Comparison of ENCODE assay signal across 24 mouse cellular contexts in the genomic region with DNA sequence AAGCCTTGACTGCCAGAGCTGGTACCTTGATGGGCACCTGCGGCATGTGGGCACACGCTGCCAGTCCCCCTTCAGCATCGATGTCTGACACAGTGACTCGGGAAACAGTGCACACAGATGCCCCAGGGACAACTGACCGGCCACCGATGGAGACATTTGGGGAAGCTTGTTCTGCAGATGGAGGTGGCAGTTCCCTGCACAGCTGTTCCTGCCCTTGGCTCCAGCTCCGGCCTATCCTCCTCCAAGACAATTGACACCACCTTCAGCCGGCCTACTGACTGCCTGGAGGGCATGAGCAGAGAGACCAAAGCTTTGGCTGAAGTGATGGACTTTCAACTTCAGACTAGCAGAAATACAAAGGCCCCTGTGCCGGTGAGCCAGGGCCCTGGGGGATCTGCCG.
DNase-seq lines count a peak whose midpoint lies in the region; ATAC-seq and TF ChIP-seq lines count a peak whose summit lies in the region.
"Had no signal": no experiment of that assay in that cellular context is flagged by ENCODE, and none has a peak within 500 bp of the region (broad histone marks: within the 10 kb centered on the region; RNA-seq: fewer than 3 reads in every experiment).

No protein-coding gene starts in this region.

- no peak for TF ChIP-seq CTCF in forebrain, postnatal 0 days (IDR thresholded peaks at IDR 0.05; ENCODE audit: low read depth)

- no peak overlapping the region for H3K4me3 ChIP-seq in forebrain, embryonic 10.5 days
- H3K4me3 ChIP-seq in forebrain, postnatal 0 days (ENCODE audit: low read depth, low read length): no peak overlapping the region
- no peak overlapping the region for H3K4me3 ChIP-seq in midbrain, embryonic 10.5 days
- H3K4me3 ChIP-seq in midbrain, embryonic 15.5 days: no peak overlapping the region
- H3K4me3 ChIP-seq in limb, embryonic 13.5 days: no peak overlapping the region
- H3K4me3 ChIP-seq: forebrain, embryonic 13.5 days; gastrocnemius, adult 2 months had no signal

- H3K27me3 ChIP-seq in forebrain, embryonic 10.5 days (ENCODE audit: poor library complexity, severe bottlenecking): peaks cover 34% of the 10 kb centered on the region
- no peaks in the 10 kb centered on the region for H3K27me3 ChIP-seq in forebrain, postnatal 0 days (ENCODE audit: insufficient read depth, low read length)
- peaks cover 35% of the 10 kb centered on the region for H3K27me3 ChIP-seq in midbrain, embryonic 10.5 days (ENCODE audit: low read depth, poor library complexity, severe bottlenecking)
- H3K27me3 ChIP-seq in midbrain, embryonic 15.5 days (replicated peaks): no peaks in the 10 kb centered on the region
- no peaks in the 10 kb centered on the region for H3K27me3 ChIP-seq in limb, embryonic 13.5 days

- H3K27ac ChIP-seq in forebrain, embryonic 10.5 days: 0 out of 2 replicates have a peak overlapping the region, but pooled peaks have one; percentile 48
- H3K27ac ChIP-seq in forebrain, postnatal 0 days (ENCODE audit: low read depth, low read length): no peak overlapping the region
- H3K27ac ChIP-seq in midbrain, embryonic 10.5 days (replicated peaks): peak overlapping the region; percentile 34; the same call in 1 of the 2 replicates
- H3K27ac ChIP-seq in midbrain, embryonic 15.5 days: no peak overlapping the region
- 0 out of 2 replicates have a peak overlapping the region, but pooled peaks have one; percentile 0 for H3K27ac ChIP-seq in limb, embryonic 13.5 days
- H3K27ac ChIP-seq: forebrain, embryonic 13.5 days; gastrocnemius, adult 2 months; hindbrain, embryonic 14.5 days; hindbrain, postnatal 0 days had no signal

- peaks cover 4% of the 10 kb centered on the region; the same call in 1 of the 2 replicates for H3K9me3 ChIP-seq in forebrain, embryonic 10.5 days
- H3K9me3 ChIP-seq in forebrain, postnatal 0 days (ENCODE audit: low read length): no peaks in the 10 kb centered on the region
- peaks cover 3% of the 10 kb centered on the region; the same call in 1 of the 2 replicates for H3K9me3 ChIP-seq in midbrain, embryonic 10.5 days (replicated peaks)
- H3K9me3 ChIP-seq in midbrain, embryonic 15.5 days: no peaks in the 10 kb centered on the region
- H3K9me3 ChIP-seq in limb, embryonic 13.5 days: no peaks in the 10 kb centered on the region
- H3K9me3 ChIP-seq: forebrain, embryonic 13.5 days had no signal

- H3K4me2 ChIP-seq in forebrain, postnatal 0 days (ENCODE audit: low read depth): no peak overlapping the region
- H3K4me2 ChIP-seq in midbrain, embryonic 15.5 days: no peak overlapping the region
- H3K4me2 ChIP-seq in limb, embryonic 13.5 days (replicated peaks): no peak overlapping the region
- H3K4me2 ChIP-seq: forebrain, embryonic 13.5 days; hindbrain, embryonic 14.5 days had no signal

- no peaks in the 10 kb centered on the region for H3K36me3 ChIP-seq in forebrain, embryonic 10.5 days (replicated peaks)
- H3K36me3 ChIP-seq in forebrain, postnatal 0 days (ENCODE audit: insufficient read depth): no peaks in the 10 kb centered on the region
- no peaks in the 10 kb centered on the region for H3K36me3 ChIP-seq in midbrain, embryonic 10.5 days
- H3K36me3 ChIP-seq in midbrain, embryonic 15.5 days (replicated peaks): no peaks in the 10 kb centered on the region
- no peaks in the 10 kb centered on the region for H3K36me3 ChIP-seq in limb, embryonic 13.5 days

- H3K4me1 ChIP-seq in forebrain, embryonic 10.5 days: peaks cover 63% of the 10 kb centered on the region
- no peaks in the 10 kb centered on the region for H3K4me1 ChIP-seq in forebrain, postnatal 0 days (ENCODE audit: insufficient read depth)
- H3K4me1 ChIP-seq in midbrain, embryonic 10.5 days: peaks cover 49% of the 10 kb centered on the region
- peaks cover 17% of the 10 kb centered on the region for H3K4me1 ChIP-seq in midbrain, embryonic 15.5 days
- peaks cover 32% of the 10 kb centered on the region for H3K4me1 ChIP-seq in limb, embryonic 13.5 days

- no peak for ATAC-seq in forebrain, postnatal 0 days
- ATAC-seq in midbrain, embryonic 15.5 days (replicated peaks): no peak
- no peak for ATAC-seq in limb, embryonic 13.5 days (ENCODE audit: low FRiP score, low read depth)
- ATAC-seq in erythroid progenitor cell, adult 5-6 weeks (replicated peaks; ENCODE audit: low FRiP score, poor library complexity, severe bottlenecking): no peak
- ATAC-seq: activated CD4-positive, CD25-positive, alpha-beta regulatory T cell, adult 4 months; forebrain, embryonic 13.5 days; forebrain, embryonic 16.5 days; hindbrain, postnatal 0 days; inflammation-experienced regulatory T-cells, adult 6 months; intestine, embryonic 16.5 days had no signal

- no peak overlapping the region for H3K9ac ChIP-seq in forebrain, postnatal 0 days
- H3K9ac ChIP-seq in midbrain, embryonic 15.5 days: no peak overlapping the region
- no peak overlapping the region for H3K9ac ChIP-seq in limb, embryonic 13.5 days
- H3K9ac ChIP-seq: forebrain, embryonic 13.5 days; hindbrain, embryonic 14.5 days had no signal

- no peak for DNase-seq in forebrain, embryonic 10.5 days (ENCODE audit: extremely low spot score, low spot score)
- DNase-seq in forebrain, postnatal 0 days: no peak
- no peak for DNase-seq in midbrain, embryonic 10.5 days (ENCODE audit: low spot score)
- peak; percentile 45 for DNase-seq in ZHBTc4 (ENCODE audit: low read depth, low spot score)
- DNase-seq: adrenal gland, adult 8-10 months; adrenal gland, postnatal 36 days; B cell, adult 2 months; cerebellum, adult 18-20 months; cerebellum, adult 9-10 months; cerebellum, postnatal 14 days; gastrocnemius, adult 2 months; gastrocnemius, postnatal 25 days; heart, adult 18-20 months; kidney, adult 18-20 months had no signal

- 81% methylated on average over 10 of the region's 10 CpGs for WGBS in forebrain, embryonic 10.5 days
- 90% methylated on average over 10 of the region's 10 CpGs for WGBS in forebrain, postnatal 0 days
- WGBS in midbrain, embryonic 10.5 days: 92% methylated on average over 10 of the region's 10 CpGs
- 81% methylated on average over 10 of the region's 10 CpGs for WGBS in midbrain, embryonic 15.5 days
- WGBS in limb, embryonic 13.5 days: 74% methylated on average over 10 of the region's 10 CpGs

Comparison
In these comparisons a context has a peak if more than half of its experiments do, and no peak if none do; other contexts are left out.
1. H3K27ac ChIP-seq: peak in forebrain, embryonic 10.5 days (single experiment), midbrain, embryonic 10.5 days (single experiment) and limb, embryonic 13.5 days (single experiment); none in forebrain, postnatal 0 days (single experiment) and midbrain, embryonic 15.5 days (single experiment).